Mouse (Mus musculus): ENCODE data around the gene Zfp867. TPM values are rescaled to one million over a fixed set of nuclear protein-coding genes. Genes with fewer than 3 reads are reported as not detected.

Zfp867 gene
- polyA plus RNA-seq (2015; fragmentation: Nextera tagmentation; extraction: Ambion mirVana): 5.6 and 5.7 TPM in 2 replicates

GRCm38 (mm10) chr11:59472326-59472677, at the start of gene Zfp867:
TSS of gene Zfp867 (minus strand) at chr11:59472474.
- Histone ChIP-seq H3K4me1 (peaks cover 30% of the 10 kb centered on the region), H3K9ac (peak within 1 kb of the TSS; percentile 96), H3K27ac (replicated peaks) (peak within 1 kb of the TSS; percentile 82), H3K27me3 (replicated peaks) (no peaks in the 10 kb centered on the region), H3K4me2 (peak within 1 kb of the TSS; percentile 86), H3K4me3 (peak within 1 kb of the TSS; percentile 89), H3K9me3 (no peaks in the 10 kb centered on the region), H3K36me3 (no peaks in the 10 kb centered on the region)
- 1% methylated on average over 19 of the region's 19 CpGs for WGBS
- peak; percentile 42 for ATAC-seq (ENCODE audit: extremely low read depth, insufficient number of reproducible peaks, low FRiP score, low TSS enrichment)

- ATAC-seq (ENCODE audit: extremely low read depth, insufficient number of reproducible peaks, low FRiP score, low TSS enrichment): no peak
- peaks cover 4% of the 10 kb centered on the region; the same call in 1 of the 2 replicates for H3K9me3 ChIP-seq
- H3K4me1 ChIP-seq: peaks cover 15% of the 10 kb centered on the region
- no peaks in the 10 kb centered on the region for H3K27me3 ChIP-seq (replicated peaks)
- no peaks in the 10 kb centered on the region for H3K36me3 ChIP-seq
- H3K4me3 ChIP-seq: no peak overlapping the region
- H3K4me2 ChIP-seq: no peak overlapping the region
- no peak overlapping the region for H3K27ac ChIP-seq (replicated peaks)
- H3K9ac ChIP-seq: no peak overlapping the region
- 63% methylated on average over 6 of the region's 6 CpGs for WGBS
These were observed 47.6 kb upstream of the Zfp867 start for GRCm38 (mm10) chr11:59519741-59520495.

DNA sequence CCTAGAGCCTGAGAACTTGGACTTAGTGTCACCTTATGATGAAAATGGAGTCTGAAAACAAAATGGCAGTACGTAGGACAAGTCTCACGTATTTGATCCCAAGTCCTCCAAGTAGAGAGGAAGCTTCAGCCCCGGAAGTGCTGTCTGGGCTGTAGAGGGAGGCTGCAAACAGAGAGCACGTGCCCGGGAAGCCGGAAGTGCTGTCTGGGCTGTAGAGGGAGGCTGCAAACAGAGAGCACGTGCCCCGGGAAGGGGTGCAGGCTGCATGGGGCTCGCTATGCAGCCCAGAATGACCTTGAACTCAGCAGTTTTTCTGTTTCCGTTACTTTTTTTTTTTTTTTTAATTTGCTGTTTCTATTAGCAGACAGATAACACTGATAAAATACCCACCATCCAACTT, 46.0 kb upstream of the Zfp867 start:
- Histone ChIP-seq H3K36me3 (no peaks in the 10 kb centered on the region), H3K4me3 (no peak overlapping the region), H3K9ac (no peak overlapping the region), H3K4me2 (no peak overlapping the region), H3K9me3 (no peaks in the 10 kb centered on the region), H3K27ac (replicated peaks) (no peak overlapping the region), H3K4me1 (peaks cover 22% of the 10 kb centered on the region), H3K27me3 (replicated peaks) (no peaks in the 10 kb centered on the region)
- 50% methylated on average over 10 of the region's 10 CpGs for WGBS
- no peak for ATAC-seq (ENCODE audit: extremely low read depth, insufficient number of reproducible peaks, low FRiP score, low TSS enrichment)

- Histone ChIP-seq H3K9me3 (no peaks in the 10 kb centered on the region), H3K27me3 (replicated peaks) (no peaks in the 10 kb centered on the region), H3K4me2 (no peak overlapping the region), H3K36me3 (no peaks in the 10 kb centered on the region), H3K4me3 (no peak overlapping the region), H3K4me1 (peaks cover 22% of the 10 kb centered on the region), H3K9ac (no peak overlapping the region), H3K27ac (replicated peaks) (no peak overlapping the region)
- WGBS: 89% methylated on average over 1 of the region's 1 CpGs
- ATAC-seq (ENCODE audit: extremely low read depth, insufficient number of reproducible peaks, low FRiP score, low TSS enrichment): no peak
These were observed 45.2 kb upstream of the Zfp867 start for GRCm38 (mm10) chr11:59517441-59517840.

DNA sequence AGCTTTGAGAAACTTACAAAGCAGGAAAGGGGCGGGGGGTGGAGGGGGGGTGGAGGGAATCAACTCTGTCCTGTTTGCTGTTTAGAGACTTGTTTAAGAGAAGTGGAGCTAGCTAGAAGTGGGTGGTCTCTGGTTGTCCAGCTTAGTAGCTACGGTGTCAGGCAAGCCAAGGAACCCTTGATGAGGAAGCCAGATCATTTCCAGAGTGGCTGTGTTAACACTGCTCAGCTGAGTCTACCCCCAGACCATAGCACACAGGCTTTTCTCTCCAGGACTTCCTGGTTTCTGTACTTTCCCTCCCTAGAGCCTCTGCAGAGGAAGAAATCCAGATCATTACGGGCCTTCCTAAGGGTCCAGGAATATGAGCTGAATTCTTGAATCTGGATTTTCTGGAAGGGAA, 42.5 kb upstream of the Zfp867 start:
- ATAC-seq (ENCODE audit: extremely low read depth, insufficient number of reproducible peaks, low FRiP score, low TSS enrichment): no peak; the same call in 1 of the 2 replicates
- Histone ChIP-seq H3K27ac (replicated peaks) (peak overlapping the region; percentile 80), H3K9me3 (no peaks in the 10 kb centered on the region), H3K9ac (no peak overlapping the region), H3K4me1 (peaks cover 17% of the 10 kb centered on the region), H3K27me3 (replicated peaks) (no peaks in the 10 kb centered on the region), H3K36me3 (peaks cover 13% of the 10 kb centered on the region), H3K4me2 (no peak overlapping the region), H3K4me3 (no peak overlapping the region)
- WGBS: 53% methylated on average over 3 of the region's 3 CpGs

DNA sequence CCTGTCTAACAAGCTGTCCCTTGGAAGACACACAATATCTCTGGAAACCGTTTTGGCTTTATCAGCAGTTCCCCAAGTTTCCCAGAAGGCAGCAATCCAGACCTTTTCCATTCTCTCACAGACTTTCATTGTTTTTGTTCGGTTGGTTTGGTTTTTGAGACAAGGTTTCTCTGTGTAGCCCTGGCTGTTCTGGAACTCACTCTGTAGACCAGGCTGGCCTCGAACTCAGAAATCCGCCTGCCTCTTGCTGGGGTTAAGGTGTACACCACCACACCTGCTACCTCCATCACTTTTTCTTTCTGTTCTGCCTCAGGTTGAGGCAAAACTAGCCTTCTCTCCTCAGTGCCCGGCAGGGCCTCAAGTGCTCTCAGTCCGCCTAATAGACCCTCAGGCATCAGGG, 42.1 kb upstream of the Zfp867 start:
- 45% methylated on average over 6 of the region's 6 CpGs for WGBS
- no peak for ATAC-seq (ENCODE audit: extremely low read depth, insufficient number of reproducible peaks, low FRiP score, low TSS enrichment)
- H3K27ac ChIP-seq (replicated peaks): peak overlapping the region; percentile 80
- H3K4me1 ChIP-seq: peaks cover 13% of the 10 kb centered on the region
- H3K36me3 ChIP-seq: peaks cover 17% of the 10 kb centered on the region
- no peak overlapping the region for H3K4me3 ChIP-seq
- no peaks in the 10 kb centered on the region for H3K27me3 ChIP-seq (replicated peaks)
- H3K9ac ChIP-seq: no peak overlapping the region
- no peak overlapping the region for H3K4me2 ChIP-seq
- H3K9me3 ChIP-seq: no peaks in the 10 kb centered on the region

DNA sequence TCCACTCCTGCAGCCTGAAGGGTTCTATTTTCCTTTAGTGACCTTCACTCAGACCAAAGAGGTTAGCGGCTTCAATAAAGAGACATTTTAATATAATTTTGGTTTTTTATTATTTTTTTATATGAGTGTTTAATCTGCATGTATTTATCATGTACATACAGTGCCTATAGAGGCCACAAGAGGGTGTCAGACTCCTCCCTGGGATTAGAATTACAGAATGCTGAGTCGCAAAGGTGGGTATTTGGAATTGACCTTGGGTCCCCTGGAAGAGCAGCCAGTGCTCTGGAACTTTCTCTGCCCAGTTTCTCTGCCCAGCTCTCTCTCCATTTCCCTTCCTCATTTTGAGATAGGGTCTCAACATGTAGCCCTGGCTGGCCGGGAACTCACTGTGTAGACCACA, 41.3 kb upstream of the Zfp867 start:
- Histone ChIP-seq H3K4me3 (no peak overlapping the region), H3K4me1 (peaks cover 12% of the 10 kb centered on the region; the same call in 1 of the 2 replicates), H3K4me2 (no peak overlapping the region), H3K27me3 (replicated peaks) (no peaks in the 10 kb centered on the region), H3K27ac (replicated peaks) (peak overlapping the region; percentile 66), H3K9ac (no peak overlapping the region), H3K36me3 (peaks cover 21% of the 10 kb centered on the region), H3K9me3 (no peaks in the 10 kb centered on the region)
- ATAC-seq (ENCODE audit: extremely low read depth, insufficient number of reproducible peaks, low FRiP score, low TSS enrichment): no peak
- 77% methylated on average over 3 of the region's 3 CpGs for WGBS

GRCm38 (mm10) chr11:59512733-59513132, 40.5 kb upstream of the Zfp867 start:
- peaks cover 12% of the 10 kb centered on the region for H3K4me1 ChIP-seq
- no peaks in the 10 kb centered on the region for H3K9me3 ChIP-seq
- H3K4me3 ChIP-seq: no peak overlapping the region
- peaks cover 24% of the 10 kb centered on the region for H3K36me3 ChIP-seq
- no peak for ATAC-seq (ENCODE audit: extremely low read depth, insufficient number of reproducible peaks, low FRiP score, low TSS enrichment)
- WGBS: 91% methylated on average over 10 of the region's 10 CpGs
- H3K4me2 ChIP-seq: no peak overlapping the region
- no peaks in the 10 kb centered on the region for H3K27me3 ChIP-seq (replicated peaks)
- no peak overlapping the region for H3K27ac ChIP-seq (replicated peaks)
- no peak overlapping the region for H3K9ac ChIP-seq

GRCm38 (mm10) chr11:59511558-59511957, 39.3 kb upstream of the Zfp867 start:
- no peak overlapping the region for H3K27ac ChIP-seq (replicated peaks)
- H3K9ac ChIP-seq: no peak overlapping the region
- no peaks in the 10 kb centered on the region for H3K27me3 ChIP-seq (replicated peaks)
- no peak for ATAC-seq (ENCODE audit: extremely low read depth, insufficient number of reproducible peaks, low FRiP score, low TSS enrichment)
- peaks cover 24% of the 10 kb centered on the region for H3K36me3 ChIP-seq
- H3K4me2 ChIP-seq: no peak overlapping the region
- 39% methylated on average over 1 of the region's 1 CpGs for WGBS
- H3K9me3 ChIP-seq: no peaks in the 10 kb centered on the region
- H3K4me3 ChIP-seq: no peak overlapping the region
- peaks cover 22% of the 10 kb centered on the region for H3K4me1 ChIP-seq

DNA sequence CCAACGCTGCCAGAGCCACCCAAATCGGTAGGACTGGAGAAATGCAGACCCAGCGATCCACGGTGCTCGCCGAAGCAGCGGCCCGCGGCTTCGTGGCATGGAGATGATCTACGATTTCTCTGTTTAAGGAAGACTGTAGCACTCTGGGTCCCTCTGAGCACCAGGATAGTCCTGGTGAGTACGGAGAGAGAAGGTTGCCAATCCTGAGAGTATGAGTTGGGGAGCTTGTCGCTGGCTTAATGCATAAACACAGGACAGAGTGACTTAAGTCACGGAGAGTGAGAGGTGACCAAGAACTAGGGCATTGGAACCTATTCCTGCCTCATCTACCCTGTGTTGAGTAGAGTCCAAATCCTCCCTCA, 34.4 kb upstream of the Zfp867 start:
- H3K4me3 ChIP-seq: peak overlapping the region; percentile 79
- H3K4me2 ChIP-seq: peak overlapping the region; percentile 80
- WGBS: 1% methylated on average over 14 of the region's 14 CpGs
- H3K9ac ChIP-seq: peak overlapping the region; percentile 92
- H3K9me3 ChIP-seq: no peaks in the 10 kb centered on the region
- H3K27ac ChIP-seq (replicated peaks): peak overlapping the region; percentile 97
- peaks cover 17% of the 10 kb centered on the region for H3K4me1 ChIP-seq
- peaks cover 52% of the 10 kb centered on the region for H3K36me3 ChIP-seq
- no peak for ATAC-seq (ENCODE audit: extremely low read depth, insufficient number of reproducible peaks, low FRiP score, low TSS enrichment)
- H3K27me3 ChIP-seq (replicated peaks): no peaks in the 10 kb centered on the region

DNA sequence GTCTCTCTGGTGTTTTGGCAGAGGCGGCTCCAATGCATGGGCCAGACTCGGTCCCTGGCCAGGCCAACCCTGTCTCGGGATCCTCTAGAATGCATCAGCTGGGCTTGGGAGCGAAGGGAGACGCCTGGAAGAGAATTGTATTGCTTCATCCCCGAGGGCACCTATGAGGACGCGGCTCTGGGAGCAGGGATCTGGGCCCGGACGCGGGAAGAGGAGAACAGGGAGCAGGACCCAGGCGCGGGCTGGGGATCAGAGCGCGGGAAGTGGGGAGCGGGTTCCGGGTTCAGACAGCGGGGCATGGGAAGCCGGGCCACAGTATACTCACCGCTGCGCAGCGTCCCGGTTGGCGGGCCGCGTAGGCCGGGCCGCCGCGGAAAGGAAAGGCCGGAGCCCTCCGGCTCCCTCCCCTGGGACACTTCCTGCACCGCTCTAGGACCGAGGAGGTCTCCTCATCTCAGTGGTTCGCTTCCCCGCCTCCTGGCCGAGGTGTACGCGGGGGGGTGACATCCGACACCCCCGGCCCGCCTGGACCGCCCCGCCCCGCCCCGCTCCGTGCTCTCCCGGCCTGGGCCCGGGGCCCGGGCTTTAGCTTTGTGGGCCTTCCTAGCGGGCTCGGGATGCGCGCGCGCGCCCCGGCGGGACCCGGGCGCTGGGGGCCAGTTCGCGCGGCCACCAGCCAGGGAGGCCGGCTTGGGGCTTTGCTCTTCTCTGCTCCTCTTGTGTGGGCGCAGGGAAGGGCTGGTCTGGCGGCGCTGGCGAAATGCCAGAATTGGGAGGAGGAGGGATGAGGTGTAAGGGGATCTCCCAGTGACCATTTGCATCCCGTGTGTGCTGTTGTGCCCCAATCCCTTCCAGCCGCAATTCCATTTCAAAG, 33.8 kb upstream of the Zfp867 start:
- H3K36me3 ChIP-seq: peaks cover 53% of the 10 kb centered on the region
- WGBS: under 1% methylated on average over 63 of the region's 71 CpGs
- peak overlapping the region; percentile 97 for H3K27ac ChIP-seq (replicated peaks)
- H3K9ac ChIP-seq: peak overlapping the region; percentile 92
- ATAC-seq (ENCODE audit: extremely low read depth, insufficient number of reproducible peaks, low FRiP score, low TSS enrichment): peak; percentile 81
- no peaks in the 10 kb centered on the region for H3K27me3 ChIP-seq (replicated peaks)
- H3K4me2 ChIP-seq: peak overlapping the region; percentile 80
- peak overlapping the region; percentile 79 for H3K4me3 ChIP-seq
- peaks cover 17% of the 10 kb centered on the region for H3K4me1 ChIP-seq
- no peaks in the 10 kb centered on the region for H3K9me3 ChIP-seq

Measured in heart, embryonic 13.5 days (tissue).